Mouse (Mus musculus) liver, embryonic 16.5 days (tissue): ENCODE measurements around the gene Clptm1. TPM values are rescaled to one million over a fixed set of nuclear protein-coding genes. Genes with fewer than 3 reads are reported as not detected.
"Not testable (repeated sequence)": the region's sequence is repeated elsewhere in the genome, so short reads cannot be mapped to it uniquely, and the experiment has no call there.

Experiments used
- ATAC-seq: fragments of 200-750 bp; cut with Nextera tagmentation; 2 replicates; pipeline ENCODE4 v1.8.0; 2017; ENCODE audit warnings: low read depth, mild to moderate bottlenecking, moderate number of reproducible peaks, moderate library complexity
- H3K27ac ChIP-seq: fragments of 300-500 bp; sonication (generic); 2 replicates; pipeline ENCODE4 v1.5.1; 2014; ENCODE audit warnings: mild to moderate bottlenecking, low read length
- H3K27me3 ChIP-seq: fragments of 300-500 bp; sonication (generic); 2 replicates; pipeline ENCODE4 v1.6.1; 2014; ENCODE audit warnings: low read depth, low read length, mixed read lengths; ENCODE audit not compliant: control insufficient read depth, insufficient read depth
- H3K36me3 ChIP-seq: fragments of 300-500 bp; sonication (generic); 2 replicates; pipeline ENCODE4 v1.6.1; 2014; ENCODE audit warnings: mild to moderate bottlenecking; ENCODE audit not compliant: control insufficient read depth, insufficient read depth
- H3K4me1 ChIP-seq: fragments of 300-500 bp; sonication (generic); 2 replicates; pipeline ENCODE4 v1.6.1; 2014; ENCODE audit warnings: low read depth, low read length, mixed read lengths; ENCODE audit not compliant: control insufficient read depth
- H3K4me2 ChIP-seq: fragments of 300-500 bp; sonication (generic); 2 replicates; pipeline ENCODE4 v1.6.1; 2014; ENCODE audit warnings: low read depth, low read length, mixed read lengths
- H3K4me3 ChIP-seq: fragments of 300-500 bp; sonication (generic); 2 replicates; pipeline ENCODE4 v1.5.1; 2014; ENCODE audit warnings: low read depth, mild to moderate bottlenecking, low read length
- H3K9ac ChIP-seq: fragments of 300-500 bp; sonication (generic); 2 replicates; pipeline ENCODE4 v1.6.1; 2014; ENCODE audit warnings: low read depth, low read length
- H3K9me3 ChIP-seq: fragments of 300-500 bp; sonication (generic); replicated peaks from 2 replicates; pipeline ENCODE4 v1.6.1; 2016; ENCODE audit warnings: low read length; ENCODE audit not compliant: control insufficient read depth
- WGBS: fragments of 180-500 bp; shearing (Covaris S2); extraction: QIAGEN DNeasy Blood & Tissue Kit; methylation state at CpG from one replicate; pipeline ENCODE4 v1.1.7; 2014; ENCODE audit not compliant: insufficient replicate concordance; 5-methylcytosine and 5-hydroxymethylcytosine counted together
- polyA plus RNA-seq: library from polyadenylated mRNA; unstranded; fragments of >200 nt; fragmentation: Nextera tagmentation; extraction: Ambion mirVana; gene quantifications from 2 replicates; pipeline ENCODE4 v1.2.1, GENCODE M21; 2015

Gene Clptm1
- polyA plus RNA-seq, 1 experiment from 2014 or later: 42.7 TPM

- not testable (repeated sequence) for H3K4me2 ChIP-seq, H3K36me3 ChIP-seq, H3K27me3 ChIP-seq, H3K9me3 ChIP-seq, H3K4me3 ChIP-seq, H3K9ac ChIP-seq
- H3K4me1 ChIP-seq: peaks cover 16% of the 10 kb centered on the region
- peak; percentile 47 for ATAC-seq
- peak overlapping the region; percentile 87 for H3K27ac ChIP-seq
- WGBS: 24% methylated on average over 8 of the region's 8 CpGs
These were observed 22.2 kb upstream of the Clptm1 start for GRCm38 (mm10) chr7:19686927-19687583.

DNA sequence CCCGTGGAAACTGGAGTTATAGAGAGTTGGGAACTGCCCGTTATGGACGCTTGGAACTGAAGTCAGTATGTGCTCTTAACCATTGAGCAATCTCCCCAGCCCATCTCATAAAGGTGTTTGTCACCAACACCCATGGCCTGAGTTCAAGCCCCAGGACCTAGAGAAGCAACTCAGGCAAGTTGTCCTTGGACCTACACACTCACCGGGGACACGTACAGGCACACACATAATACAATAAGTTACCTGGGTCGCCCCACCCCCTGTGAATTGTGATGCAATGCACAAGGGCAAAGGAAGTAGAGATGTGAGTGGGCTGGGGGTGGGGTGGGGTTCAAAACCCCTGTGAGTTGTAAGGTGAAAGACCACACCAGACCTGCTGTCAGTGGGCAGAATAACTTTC lies 21.7 kb upstream of the Clptm1 start:
- Histone ChIP-seq H3K27ac (peak overlapping the region; percentile 87), H3K4me2 (no peak overlapping the region), H3K27me3 (no peaks in the 10 kb centered on the region), H3K36me3 (no peaks in the 10 kb centered on the region), H3K4me3 (no peak overlapping the region), H3K4me1 (peaks cover 19% of the 10 kb centered on the region), H3K9me3 (no peaks in the 10 kb centered on the region), H3K9ac (no peak overlapping the region)
- 63% methylated on average over 6 of the region's 6 CpGs for WGBS
- ATAC-seq: peak; percentile 76

DNA sequence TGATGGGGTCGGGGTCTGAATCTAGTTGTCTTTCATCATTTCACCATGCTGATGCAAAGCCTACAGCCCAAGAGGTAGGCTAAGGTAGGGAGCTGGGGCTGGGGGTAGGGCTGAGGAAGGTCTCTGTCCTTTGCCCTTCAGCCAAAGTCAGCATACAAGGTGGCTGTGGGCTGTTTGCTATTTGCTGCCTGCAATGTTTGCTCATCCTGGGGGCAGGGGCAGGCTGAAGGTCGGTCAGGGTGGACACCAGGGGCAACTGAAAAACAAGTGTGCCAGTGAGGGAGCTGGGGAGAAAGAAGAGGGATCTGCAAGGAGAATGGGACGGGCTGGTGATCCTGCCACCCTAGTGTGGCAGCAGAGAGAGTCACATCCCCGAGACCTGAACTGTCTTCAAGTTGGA lies 20.5 kb upstream of the Clptm1 start:
- no peaks in the 10 kb centered on the region for H3K9me3 ChIP-seq
- no peak overlapping the region for H3K4me2 ChIP-seq
- H3K27me3 ChIP-seq: no peaks in the 10 kb centered on the region
- peaks cover 19% of the 10 kb centered on the region for H3K4me1 ChIP-seq
- peak; percentile 66 for ATAC-seq
- WGBS: 43% methylated on average over 4 of the region's 4 CpGs
- no peaks in the 10 kb centered on the region for H3K36me3 ChIP-seq
- H3K4me3 ChIP-seq: no peak overlapping the region
- H3K27ac ChIP-seq: peak overlapping the region; percentile 87
- no peak overlapping the region for H3K9ac ChIP-seq

DNA sequence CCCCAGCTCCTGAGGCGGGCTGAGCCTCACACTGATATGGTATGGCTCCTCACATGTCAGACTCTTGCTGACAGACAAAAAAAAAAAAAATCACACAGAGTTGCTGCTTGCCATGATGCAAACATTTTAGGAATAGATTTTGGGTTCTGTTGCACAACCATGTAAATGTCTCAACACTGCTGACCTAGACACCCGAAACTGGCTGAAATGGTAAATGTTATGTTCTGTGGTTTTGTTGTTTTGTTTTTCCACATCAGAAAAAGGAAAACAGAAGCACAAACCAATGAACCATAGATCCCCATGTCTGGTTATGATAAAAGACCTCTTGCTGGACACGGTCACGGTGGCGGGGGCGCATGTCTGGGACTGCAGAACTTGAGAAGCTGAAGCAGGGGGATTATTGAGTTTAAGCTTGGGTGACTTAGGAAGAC lies 19.0 kb upstream of the Clptm1 start:
- no peak overlapping the region for H3K4me2 ChIP-seq
- peak overlapping the region; percentile 66 for H3K27ac ChIP-seq
- peaks cover 19% of the 10 kb centered on the region for H3K4me1 ChIP-seq
- H3K4me3 ChIP-seq: no peak overlapping the region
- no peak for ATAC-seq
- no peaks in the 10 kb centered on the region for H3K27me3 ChIP-seq
- H3K9ac ChIP-seq: no peak overlapping the region
- no peaks in the 10 kb centered on the region for H3K9me3 ChIP-seq
- 55% methylated on average over 6 of the region's 6 CpGs for WGBS
- no peaks in the 10 kb centered on the region for H3K36me3 ChIP-seq

DNA sequence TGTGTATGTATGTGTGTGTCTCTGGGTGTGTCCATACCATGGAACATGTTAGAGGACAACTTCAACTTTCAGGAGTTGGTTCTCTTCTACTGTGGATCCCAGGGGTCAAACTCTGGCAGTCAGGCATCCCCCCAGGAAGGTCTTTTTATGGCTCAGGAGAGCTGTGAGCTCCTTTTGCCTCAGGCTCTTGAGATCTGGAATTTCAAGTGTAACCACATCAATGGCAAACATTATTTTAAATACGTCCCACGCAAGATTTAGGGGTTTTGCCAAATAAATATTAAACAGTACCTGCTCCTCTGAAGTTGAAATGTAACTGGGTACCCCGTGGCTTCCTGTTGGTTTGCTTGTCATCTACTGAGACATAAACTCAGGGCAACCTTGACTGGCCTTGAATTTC lies 18.1 kb upstream of the Clptm1 start:
- ATAC-seq: no peak
- H3K4me1 ChIP-seq: peaks cover 19% of the 10 kb centered on the region
- no peak overlapping the region for H3K4me3 ChIP-seq
- H3K9ac ChIP-seq: no peak overlapping the region
- no peaks in the 10 kb centered on the region for H3K9me3 ChIP-seq
- no peak overlapping the region for H3K27ac ChIP-seq
- no peaks in the 10 kb centered on the region for H3K27me3 ChIP-seq
- no peak overlapping the region for H3K4me2 ChIP-seq
- 60% methylated on average over 3 of the region's 3 CpGs for WGBS
- H3K36me3 ChIP-seq: no peaks in the 10 kb centered on the region

- 42% methylated on average over 8 of the region's 8 CpGs for WGBS
- no peaks in the 10 kb centered on the region for H3K9me3 ChIP-seq
- peak within 1 kb of the TSS; percentile 33 for H3K4me2 ChIP-seq
- peak within 1 kb of the TSS; percentile 37; the same call in 1 of the 2 replicates for H3K9ac ChIP-seq
- no peaks in the 10 kb centered on the region for H3K36me3 ChIP-seq
- peaks cover 19% of the 10 kb centered on the region for H3K4me1 ChIP-seq
- H3K27ac ChIP-seq: peak within 1 kb of the TSS; percentile 69
- peak within 1 kb of the TSS; percentile 39 for H3K4me3 ChIP-seq
- H3K27me3 ChIP-seq: no peaks in the 10 kb centered on the region
- ATAC-seq: peak; percentile 57
These were observed 16.4 kb upstream of the Clptm1 start, which contains the start of the genes Gm44805 and Apoc4 for GRCm38 (mm10) chr7:19681202-19681694. Gene Gm44805 (minus strand): TSS chr7:19681423. Gene Apoc4 (minus strand): TSS chr7:19681479.

- Histone ChIP-seq H3K9me3 (no peaks in the 10 kb centered on the region), H3K27me3 (no peaks in the 10 kb centered on the region), H3K4me1 (peaks cover 19% of the 10 kb centered on the region), H3K9ac (peak overlapping the region; percentile 37; the same call in 1 of the 2 replicates), H3K27ac (peak overlapping the region; percentile 69), H3K4me2 (peak overlapping the region; percentile 33), H3K36me3 (no peaks in the 10 kb centered on the region), H3K4me3 (peak overlapping the region; percentile 39)
- 41% methylated on average over 2 of the region's 2 CpGs for WGBS
- ATAC-seq: peak; percentile 5; the same call in 1 of the 2 replicates
These were observed 15.9 kb upstream of the Clptm1 start for GRCm38 (mm10) chr7:19680702-19681101.

GRCm38 (mm10) chr7:19678901-19679300 lies 14.1 kb upstream of the Clptm1 start:
- no peak overlapping the region for H3K9ac ChIP-seq
- H3K4me3 ChIP-seq: no peak overlapping the region
- peak overlapping the region; percentile 55; the same call in 1 of the 2 replicates for H3K27ac ChIP-seq
- no peaks in the 10 kb centered on the region for H3K27me3 ChIP-seq
- no peak for ATAC-seq
- H3K4me2 ChIP-seq: peak overlapping the region; percentile 33
- no peaks in the 10 kb centered on the region for H3K9me3 ChIP-seq
- WGBS: 68% methylated on average over 3 of the region's 3 CpGs
- H3K36me3 ChIP-seq: no peaks in the 10 kb centered on the region
- H3K4me1 ChIP-seq: peaks cover 10% of the 10 kb centered on the region

GRCm38 (mm10) chr7:19677872-19678271 lies 13.0 kb upstream of the Clptm1 start, which contains the start of gene Apoc2:
Gene Apoc2 (minus strand): TSS chr7:19677941.
- peak within 1 kb of the TSS; percentile 55 for H3K27ac ChIP-seq
- WGBS: 61% methylated on average over 8 of the region's 8 CpGs
- peak; percentile 22; the same call in 1 of the 2 replicates for ATAC-seq
- no peaks in the 10 kb centered on the region for H3K36me3 ChIP-seq
- H3K9ac ChIP-seq: no peak within 1 kb of the TSS; the same call in 1 of the 2 replicates
- peak within 1 kb of the TSS; percentile 33 for H3K4me2 ChIP-seq
- H3K4me3 ChIP-seq: no peak within 1 kb of the TSS
- H3K9me3 ChIP-seq: no peaks in the 10 kb centered on the region
- H3K4me1 ChIP-seq: peaks cover 6% of the 10 kb centered on the region
- no peaks in the 10 kb centered on the region for H3K27me3 ChIP-seq
